Mouse (Mus musculus): ENCODE results near the gene Trhde. TPM values are rescaled to one million over a fixed set of nuclear protein-coding genes. Genes with fewer than 3 reads are reported as not detected.

Trhde gene
- polyA plus RNA-seq, 1 experiment = not detected

DNA sequence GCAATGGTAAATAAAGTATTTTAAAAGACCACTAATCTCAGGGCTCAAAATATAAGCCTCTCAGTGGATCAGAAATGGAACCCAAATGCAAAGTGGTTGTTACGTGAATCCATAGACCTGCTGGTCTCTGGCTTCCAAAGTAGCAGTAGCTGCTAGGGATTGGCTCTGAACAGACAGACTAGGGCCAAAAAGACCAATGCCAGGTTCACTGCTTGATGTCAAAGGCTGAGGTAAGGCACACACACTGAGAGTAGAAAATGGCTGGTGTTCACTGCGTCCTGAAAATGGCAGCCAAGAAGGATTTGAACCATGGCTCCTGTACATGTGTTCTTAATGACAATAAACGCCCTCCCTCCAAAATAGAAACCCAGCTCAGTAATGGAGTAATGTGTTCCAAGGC lies 209.1 kb downstream of the Trhde start:
- no peak for TF ChIP-seq CTCF (IDR thresholded peaks at IDR 0.05; ENCODE audit: insufficient read depth, low read depth, low read length)
- TF ChIP-seq POLR2A (IDR thresholded peaks at IDR 0.05; ENCODE audit: insufficient read depth, low read depth, low read length) = no peak
- H3K4me3 ChIP-seq (ENCODE audit: insufficient read depth, low read depth, low read length) = no peak overlapping the region
- H3K27ac ChIP-seq (ENCODE audit: insufficient read depth, low read depth, low read length) = no peak overlapping the region
- 87% methylated on average over 3 of the region's 3 CpGs for WGBS
- H3K4me1 ChIP-seq (ENCODE audit: control insufficient read depth, insufficient read depth, low read length) = no peaks in the 10 kb centered on the region

DNA sequence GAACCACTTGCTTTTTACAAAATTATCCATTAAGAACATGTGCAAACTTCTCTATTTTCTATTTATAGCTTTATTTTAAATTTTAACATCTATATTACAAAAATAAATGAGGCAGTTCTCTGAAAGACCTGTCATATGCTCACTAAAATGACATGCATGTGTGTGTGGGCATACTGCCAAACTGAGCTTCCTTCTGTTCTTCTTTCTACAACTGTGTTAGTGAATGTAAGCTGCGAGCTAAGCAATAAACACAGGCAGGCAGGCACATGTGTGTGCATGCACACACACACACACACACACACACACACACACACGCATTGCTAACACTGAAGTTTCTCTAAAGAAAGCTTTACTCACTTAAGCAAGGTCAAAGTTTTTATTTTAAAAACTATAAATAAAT lies 223.2 kb downstream of the Trhde start:
- H3K27ac ChIP-seq (ENCODE audit: insufficient read depth, low read depth, low read length) = no peak overlapping the region
- WGBS = 73% methylated on average over 2 of the region's 2 CpGs
- H3K4me1 ChIP-seq (ENCODE audit: control insufficient read depth, insufficient read depth, low read length) = no peaks in the 10 kb centered on the region
- TF ChIP-seq POLR2A (IDR thresholded peaks at IDR 0.05; ENCODE audit: insufficient read depth, low read depth, low read length) = no peak
- TF ChIP-seq CTCF (IDR thresholded peaks at IDR 0.05; ENCODE audit: insufficient read depth, low read depth, low read length) = no peak
- no peak overlapping the region for H3K4me3 ChIP-seq (ENCODE audit: insufficient read depth, low read depth, low read length)

DNA sequence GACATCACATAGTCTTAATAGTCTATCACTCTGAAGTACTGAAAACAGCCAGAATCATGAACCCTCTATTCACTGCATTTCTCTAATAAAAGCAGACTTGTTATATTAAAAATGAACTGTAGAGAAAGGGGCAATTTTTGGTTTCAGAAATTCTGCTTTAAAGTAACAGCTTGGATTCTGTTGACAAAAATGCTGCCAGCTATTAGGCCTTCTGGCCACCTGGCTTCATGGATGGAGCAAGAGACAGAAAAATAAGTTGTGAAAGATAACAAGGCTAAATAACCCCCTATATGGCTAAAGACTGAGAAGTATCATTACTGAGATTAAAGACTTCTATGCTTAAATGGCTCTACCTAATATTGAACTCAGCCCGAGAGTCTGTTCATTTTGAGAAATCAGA lies 234.2 kb downstream of the Trhde start:
- no peaks in the 10 kb centered on the region for H3K4me1 ChIP-seq (ENCODE audit: control insufficient read depth, insufficient read depth, low read length)
- TF ChIP-seq POLR2A (IDR thresholded peaks at IDR 0.05; ENCODE audit: insufficient read depth, low read depth, low read length) (no peak), CTCF (IDR thresholded peaks at IDR 0.05; ENCODE audit: insufficient read depth, low read depth, low read length) (no peak)
- WGBS = 85% methylated on average over 1 of the region's 1 CpGs
- no peak overlapping the region for H3K4me3 ChIP-seq (ENCODE audit: insufficient read depth, low read depth, low read length)
- no peak overlapping the region for H3K27ac ChIP-seq (ENCODE audit: insufficient read depth, low read depth, low read length)

DNA sequence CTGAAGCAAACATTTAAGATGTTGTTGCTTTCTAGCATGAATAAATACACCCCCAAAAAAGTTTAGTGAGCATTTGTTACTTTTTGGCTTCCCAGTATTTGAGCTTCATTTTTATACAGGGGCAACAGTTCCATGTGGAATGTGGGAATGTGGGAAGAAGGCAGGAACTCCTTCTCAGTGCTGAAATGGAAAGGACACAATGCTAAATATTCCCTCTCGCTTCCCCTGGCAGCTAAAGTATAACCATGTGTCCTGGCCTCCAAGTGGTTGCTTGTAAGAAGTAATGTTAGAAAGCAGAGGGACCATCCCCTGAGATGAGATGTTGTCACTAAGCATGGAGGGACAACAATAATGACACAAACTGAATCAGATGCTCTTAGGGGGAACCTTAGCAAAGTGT lies 292.9 kb downstream of the Trhde start:
- 87% methylated on average over 1 of the region's 1 CpGs for WGBS
- no peak overlapping the region for H3K27ac ChIP-seq (ENCODE audit: insufficient read depth, low read depth, low read length)
- TF ChIP-seq CTCF (IDR thresholded peaks at IDR 0.05; ENCODE audit: insufficient read depth, low read depth, low read length) (no peak), POLR2A (IDR thresholded peaks at IDR 0.05; ENCODE audit: insufficient read depth, low read depth, low read length) (no peak)
- no peaks in the 10 kb centered on the region for H3K4me1 ChIP-seq (ENCODE audit: control insufficient read depth, insufficient read depth, low read length)
- H3K4me3 ChIP-seq (ENCODE audit: insufficient read depth, low read depth, low read length) = no peak overlapping the region

DNA sequence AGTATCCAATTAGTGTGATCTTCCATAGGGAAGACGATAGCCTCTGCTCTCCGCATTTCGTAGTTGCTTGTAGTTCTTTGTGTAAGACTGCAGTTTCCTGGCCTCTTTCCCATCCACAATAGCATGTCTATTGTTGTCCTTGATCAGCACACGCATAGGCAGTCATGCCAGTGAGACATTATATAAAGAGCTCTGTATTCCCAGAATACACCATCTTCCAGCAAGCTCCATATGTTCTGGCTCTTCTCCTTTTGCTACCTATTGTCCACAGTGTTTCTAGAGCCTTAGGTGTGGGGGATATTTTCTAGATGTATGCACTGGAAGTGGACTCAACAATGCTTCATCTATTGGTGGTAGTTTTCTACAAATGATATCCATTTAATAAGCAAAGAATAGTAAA lies 313.3 kb downstream of the Trhde start:
- no peaks in the 10 kb centered on the region for H3K4me1 ChIP-seq (ENCODE audit: control insufficient read depth, insufficient read depth, low read length)
- TF ChIP-seq CTCF (IDR thresholded peaks at IDR 0.05; ENCODE audit: insufficient read depth, low read depth, low read length) (no peak), POLR2A (IDR thresholded peaks at IDR 0.05; ENCODE audit: insufficient read depth, low read depth, low read length) (no peak)
- no peak overlapping the region for H3K4me3 ChIP-seq (ENCODE audit: insufficient read depth, low read depth, low read length)
- H3K27ac ChIP-seq (ENCODE audit: insufficient read depth, low read depth, low read length) = no peak overlapping the region
- 68% methylated on average over 4 of the region's 4 CpGs for WGBS

DNA sequence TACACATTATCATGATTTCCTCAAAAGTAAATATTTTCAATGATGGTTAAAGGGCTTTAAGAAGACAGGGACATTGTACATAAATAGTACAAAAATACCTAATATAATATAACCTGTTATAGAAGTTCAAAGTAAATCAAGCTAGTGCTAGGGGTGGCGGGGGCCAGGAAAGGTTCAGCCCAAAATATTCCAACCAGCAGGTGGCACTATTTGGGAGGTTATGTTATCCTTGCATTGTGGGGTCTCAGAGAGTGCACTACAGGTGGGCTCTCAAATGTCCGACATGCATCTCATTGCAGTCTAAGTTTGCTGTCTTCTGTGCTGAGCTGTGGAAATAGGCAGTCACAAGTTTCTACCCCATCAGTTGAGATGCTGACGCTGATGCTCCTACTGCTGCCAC lies 346.5 kb downstream of the Trhde start:
- TF ChIP-seq CTCF (IDR thresholded peaks at IDR 0.05; ENCODE audit: insufficient read depth, low read depth, low read length) (no peak), POLR2A (IDR thresholded peaks at IDR 0.05; ENCODE audit: insufficient read depth, low read depth, low read length) (no peak)
- Histone ChIP-seq H3K4me1 (ENCODE audit: control insufficient read depth, insufficient read depth, low read length) (no peaks in the 10 kb centered on the region), H3K4me3 (ENCODE audit: insufficient read depth, low read depth, low read length) (no peak overlapping the region), H3K27ac (ENCODE audit: insufficient read depth, low read depth, low read length) (no peak overlapping the region)
- 84% methylated on average over 3 of the region's 3 CpGs for WGBS

DNA sequence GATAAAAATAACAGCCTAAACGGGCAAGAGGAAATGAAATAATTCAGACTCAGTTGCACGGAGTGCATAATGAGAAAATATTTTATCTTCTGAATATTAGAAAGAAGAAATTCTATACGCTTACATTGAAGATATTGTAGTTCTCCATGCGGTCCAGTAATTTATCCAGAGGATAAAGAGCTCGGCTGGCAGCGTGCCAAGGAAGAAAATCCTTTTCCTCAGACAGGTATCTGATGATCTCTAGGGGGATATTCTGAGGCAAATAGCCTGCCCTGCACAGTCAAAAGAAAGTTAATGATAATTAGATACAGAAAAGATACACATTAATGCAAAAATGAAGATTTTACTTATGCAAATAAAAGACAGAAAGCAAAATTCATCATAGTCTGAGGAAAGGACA lies 354.0 kb downstream of the Trhde start:
- Histone ChIP-seq H3K4me3 (ENCODE audit: insufficient read depth, low read depth, low read length) (no peak overlapping the region), H3K27ac (ENCODE audit: insufficient read depth, low read depth, low read length) (no peak overlapping the region), H3K4me1 (ENCODE audit: control insufficient read depth, insufficient read depth, low read length) (no peaks in the 10 kb centered on the region)
- TF ChIP-seq POLR2A (IDR thresholded peaks at IDR 0.05; ENCODE audit: insufficient read depth, low read depth, low read length) (no peak), CTCF (IDR thresholded peaks at IDR 0.05; ENCODE audit: insufficient read depth, low read depth, low read length) (no peak)
- WGBS = 74% methylated on average over 6 of the region's 6 CpGs

DNA sequence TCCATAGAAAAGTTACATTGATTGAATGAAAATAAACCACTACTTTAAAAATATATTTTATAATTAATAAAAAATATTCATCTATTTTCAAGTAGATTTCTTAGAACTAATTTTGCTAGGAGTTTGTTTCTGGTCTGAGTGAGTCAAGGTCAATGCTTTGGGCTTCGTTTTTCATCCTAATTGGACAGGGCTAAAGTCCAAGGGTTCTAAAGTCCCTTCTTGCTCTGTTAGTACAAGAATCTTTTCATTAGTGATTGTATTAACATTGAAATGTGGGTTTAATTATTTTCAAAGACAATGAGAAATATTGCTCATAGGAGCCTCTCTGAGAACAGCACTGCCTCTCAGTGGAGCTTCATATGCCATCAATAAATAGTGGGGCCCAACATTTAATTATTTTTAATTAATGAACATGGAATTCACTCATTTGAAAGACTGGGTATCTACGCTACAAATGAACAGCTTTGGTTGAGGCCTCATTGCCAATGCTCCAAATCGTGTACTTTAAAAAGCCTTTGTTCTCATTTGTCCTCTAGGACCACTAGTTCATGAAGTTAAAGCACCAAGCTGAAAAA lies 383.1 kb downstream of the Trhde start:
- H3K4me1 ChIP-seq (ENCODE audit: control insufficient read depth, insufficient read depth, low read length) = no peaks in the 10 kb centered on the region
- no peak overlapping the region for H3K27ac ChIP-seq (ENCODE audit: insufficient read depth, low read depth, low read length)
- WGBS = 52% methylated on average over 3 of the region's 3 CpGs
- no peak overlapping the region for H3K4me3 ChIP-seq (ENCODE audit: insufficient read depth, low read depth, low read length)
- TF ChIP-seq POLR2A (IDR thresholded peaks at IDR 0.05; ENCODE audit: insufficient read depth, low read depth, low read length) = no peak

DNA sequence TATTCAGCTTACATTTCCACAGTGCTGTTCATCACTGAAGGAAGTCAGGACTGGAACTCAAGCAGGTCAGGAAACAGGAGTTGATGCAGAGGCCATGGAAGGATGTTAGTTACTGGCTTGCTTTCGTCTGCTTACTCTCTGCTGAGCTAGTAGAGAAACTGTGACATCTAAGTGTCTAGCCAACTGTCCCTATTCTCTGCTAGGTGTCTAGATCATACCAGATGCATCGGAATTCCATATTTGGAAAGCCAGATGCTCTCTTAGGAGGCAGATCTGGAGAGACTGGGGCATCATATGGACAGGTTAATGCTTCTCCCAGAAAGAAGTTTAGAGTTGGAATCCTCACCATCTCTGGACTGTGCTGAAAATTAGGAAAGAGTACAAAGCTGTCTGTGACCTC lies 386.4 kb downstream of the Trhde start:
- Histone ChIP-seq H3K4me3 (ENCODE audit: insufficient read depth, low read depth, low read length) (no peak overlapping the region), H3K4me1 (ENCODE audit: control insufficient read depth, insufficient read depth, low read length) (no peaks in the 10 kb centered on the region), H3K27ac (ENCODE audit: insufficient read depth, low read depth, low read length) (no peak overlapping the region)
- no peak for TF ChIP-seq CTCF (IDR thresholded peaks at IDR 0.05; ENCODE audit: insufficient read depth, low read depth, low read length)
- WGBS = 99% methylated on average over 2 of the region's 2 CpGs

DNA sequence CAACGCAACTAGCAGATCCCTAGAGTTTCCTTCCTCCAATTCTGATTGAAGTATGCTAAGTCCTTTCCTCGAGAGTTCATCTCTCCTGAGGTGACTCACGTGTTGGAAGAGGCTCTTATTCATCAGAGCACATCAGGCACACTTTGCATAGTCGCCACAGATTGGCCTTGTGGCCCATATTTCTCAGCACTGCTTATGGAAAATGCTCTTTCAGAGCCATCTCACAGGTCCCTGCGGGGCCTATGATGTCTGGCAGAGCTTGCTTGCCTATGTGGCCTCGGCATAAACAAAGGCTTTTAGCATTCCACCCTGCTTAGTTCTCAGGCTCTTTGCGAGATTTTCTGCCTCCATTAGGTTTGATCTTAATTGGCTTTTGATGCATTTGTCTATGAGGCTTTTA lies 396.8 kb downstream of the Trhde start:
- Histone ChIP-seq H3K4me1 (ENCODE audit: control insufficient read depth, insufficient read depth, low read length) (no peaks in the 10 kb centered on the region), H3K4me3 (ENCODE audit: insufficient read depth, low read depth, low read length) (no peak overlapping the region), H3K27ac (ENCODE audit: insufficient read depth, low read depth, low read length) (no peak overlapping the region)
- TF ChIP-seq CTCF (IDR thresholded peaks at IDR 0.05; ENCODE audit: insufficient read depth, low read depth, low read length) (no peak), POLR2A (IDR thresholded peaks at IDR 0.05; ENCODE audit: insufficient read depth, low read depth, low read length) (no peak)
- 57% methylated on average over 7 of the region's 7 CpGs for WGBS

Measured in olfactory bulb, adult 2 months (tissue).